Mouse (Mus musculus): ENCODE measurements around the gene Clec1b.

- TF ChIP-seq CTCF (IDR thresholded peaks at IDR 0.05; ENCODE audit: low read depth) (no peak), EP300 (IDR thresholded peaks at IDR 0.05; ENCODE audit: low read depth) (no peak)
Measured at GRCm38 (mm10) chr6:129383466-129383865, 13.6 kb upstream of the Clec1b start.
